Mouse (Mus musculus) olfactory bulb, adult 2 months (tissue): ENCODE measurements around the gene Ccr7.

ENCODE experiments used
- CTCF ChIP-seq: fragments of 200-500 bp; IDR thresholded peaks from 2 replicates; pipeline ENCODE4 v1.5.1; 2012; ENCODE audit warnings: low read depth, mild to moderate bottlenecking, low read length, moderate library complexity; ENCODE audit not compliant: insufficient read depth
- POLR2A ChIP-seq: fragments of 200-500 bp; IDR thresholded peaks from 2 replicates; pipeline ENCODE4 v1.6.1; 2012; ENCODE audit warnings: mild to moderate bottlenecking, low read depth, low read length, moderate library complexity; ENCODE audit not compliant: insufficient read depth

- no peak for TF ChIP-seq POLR2A
- TF ChIP-seq CTCF = no peak
Measured at GRCm38 (mm10) chr11:99124635-99125029, 30.2 kb downstream of the Ccr7 start.
